25 mouse cellular contexts compared by ENCODE assay signal in the genomic region with DNA sequence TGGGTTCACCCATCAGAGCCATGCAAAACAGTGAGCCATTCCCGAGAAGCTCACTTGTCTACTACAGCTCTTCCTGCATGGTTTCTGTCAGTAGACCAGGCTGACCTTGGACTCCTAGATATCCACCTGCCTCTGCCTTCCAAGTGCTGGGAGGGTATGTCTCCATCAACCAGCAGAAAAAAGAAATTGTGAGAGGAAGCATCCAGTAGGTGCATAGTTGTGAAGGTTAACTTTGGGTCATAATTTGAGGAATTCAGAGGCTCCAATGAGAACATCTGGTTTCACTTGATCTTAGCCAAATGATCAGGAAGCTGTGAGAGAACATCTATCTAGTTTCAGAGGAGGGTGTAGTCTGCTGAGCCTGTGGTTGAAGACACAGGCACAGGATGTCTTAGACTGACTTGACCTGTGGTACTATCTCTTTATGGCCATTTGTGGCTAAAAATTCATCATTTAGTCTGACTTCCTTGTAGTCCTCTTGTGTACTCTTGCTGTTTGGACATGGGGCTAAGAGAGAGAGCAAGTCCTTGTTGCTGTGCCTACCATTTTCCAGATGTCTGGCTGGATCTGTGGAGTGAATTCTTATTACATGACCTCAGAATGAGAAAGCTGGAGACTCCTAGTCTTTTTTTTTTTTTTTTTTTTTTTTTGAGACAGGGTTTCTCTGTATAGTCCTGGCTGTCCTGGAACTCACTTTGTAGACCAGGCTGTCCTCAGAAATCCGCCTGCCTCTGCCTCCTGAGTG. TPM values are rescaled to one million over a fixed set of nuclear protein-coding genes. Genes with fewer than 3 reads are reported as not detected.
A peak's percentile ranks its signal among the peaks of the same experiment; 100 is the strongest.
DNase-seq lines count a peak whose midpoint lies in the region; ATAC-seq and TF ChIP-seq lines count a peak whose summit lies in the region.
"Had no signal": no experiment of that assay in that cellular context is flagged by ENCODE, and none has a peak within 500 bp of the region (broad histone marks: within the 10 kb centered on the region; RNA-seq: fewer than 3 reads in every experiment).

No protein-coding gene starts in this region.

- no peaks in the 10 kb centered on the region for H3K4me1 ChIP-seq in midbrain, embryonic 11.5 days (ENCODE audit: control insufficient read depth, insufficient read depth, low read length)
- H3K4me1 ChIP-seq in midbrain, embryonic 15.5 days, result no peaks in the 10 kb centered on the region
- peaks cover 7% of the 10 kb centered on the region; the same call in 1 of the 2 replicates for H3K4me1 ChIP-seq in embryonic fibroblast, embryonic 13.5 days (ENCODE audit: control insufficient read depth, insufficient read depth, low read length)
- H3K4me1 ChIP-seq: embryonic facial prominence, embryonic 12.5 days; embryonic facial prominence, embryonic 15.5 days; forebrain, embryonic 13.5 days; heart, embryonic 13.5 days; hindbrain, embryonic 12.5 days; hindbrain, embryonic 15.5 days had no signal

- H3K4me2 ChIP-seq in midbrain, embryonic 11.5 days, result no peak overlapping the region
- H3K4me2 ChIP-seq in midbrain, embryonic 15.5 days, result no peak overlapping the region
- H3K4me2 ChIP-seq: embryonic facial prominence, embryonic 12.5 days; embryonic facial prominence, embryonic 15.5 days; forebrain, embryonic 13.5 days; heart, embryonic 13.5 days; hindbrain, embryonic 12.5 days; hindbrain, embryonic 15.5 days had no signal

- no peaks in the 10 kb centered on the region for H3K9me3 ChIP-seq in midbrain, embryonic 11.5 days (ENCODE audit: control insufficient read depth, low read length)
- H3K9me3 ChIP-seq in midbrain, embryonic 15.5 days, result no peaks in the 10 kb centered on the region
- H3K9me3 ChIP-seq: embryonic facial prominence, embryonic 12.5 days; forebrain, embryonic 13.5 days; heart, embryonic 13.5 days; hindbrain, embryonic 12.5 days; hindbrain, embryonic 15.5 days had no signal

- TF ChIP-seq POLR2A in embryonic fibroblast, embryonic 13.5 days (IDR thresholded peaks at IDR 0.05; ENCODE audit: low read depth, low read length), result no peak

- WGBS in midbrain, embryonic 11.5 days, result 97% methylated on average over 2 of the region's 2 CpGs
- 100% methylated on average over 2 of the region's 2 CpGs for WGBS in midbrain, embryonic 15.5 days

- ATAC-seq in midbrain, embryonic 11.5 days (ENCODE audit: low FRiP score), result no peak
- no peak for ATAC-seq in midbrain, embryonic 15.5 days (replicated peaks)
- ATAC-seq: forebrain, embryonic 13.5 days; forebrain, embryonic 16.5 days; intestine, postnatal 0 days; Patski had no signal

- DNase-seq in heart, adult 11 months, result peak; percentile 72
- no peak for DNase-seq in heart, adult 8-10 months (ENCODE audit: low spot score)
- peak; percentile 75 for DNase-seq in midbrain, embryonic 11.5 days (ENCODE audit: low spot score, missing footprints)
- no peak for DNase-seq in layer of hippocampus, adult 9-10 months (ENCODE audit: low spot score)
- DNase-seq: adrenal gland, postnatal 10 days; adrenal gland, postnatal 36 days; cerebellum, adult 2 months; cerebellum, adult 9-11 months; cerebellum, postnatal 25 days; heart, adult 18-20 months; kidney, adult 2 months had no signal

- no peak for TF ChIP-seq CTCF in embryonic fibroblast, embryonic 13.5 days (IDR thresholded peaks at IDR 0.05; ENCODE audit: borderline replicate concordance, insufficient read depth, low read length)

- H3K9ac ChIP-seq in midbrain, embryonic 11.5 days (ENCODE audit: low read length), result no peak overlapping the region
- H3K9ac ChIP-seq in midbrain, embryonic 15.5 days, result no peak overlapping the region
- H3K9ac ChIP-seq: embryonic facial prominence, embryonic 12.5 days; embryonic facial prominence, embryonic 15.5 days; forebrain, embryonic 13.5 days; heart, embryonic 13.5 days; hindbrain, embryonic 12.5 days; hindbrain, embryonic 15.5 days had no signal

- H3K27ac ChIP-seq in midbrain, embryonic 11.5 days (ENCODE audit: low read depth, low read length), result no peak overlapping the region
- H3K27ac ChIP-seq in midbrain, embryonic 15.5 days, result no peak overlapping the region
- H3K27ac ChIP-seq in embryonic fibroblast, embryonic 13.5 days (ENCODE audit: insufficient read depth, low read length), result peak overlapping the region; percentile 93
- H3K27ac ChIP-seq: embryonic facial prominence, embryonic 12.5 days; embryonic facial prominence, embryonic 15.5 days; forebrain, embryonic 13.5 days; heart, embryonic 13.5 days; hindbrain, embryonic 12.5 days; hindbrain, embryonic 15.5 days had no signal

- H3K4me3 ChIP-seq in midbrain, embryonic 11.5 days (ENCODE audit: low read depth, low read length), result no peak overlapping the region
- no peak overlapping the region for H3K4me3 ChIP-seq in midbrain, embryonic 15.5 days
- H3K4me3 ChIP-seq in embryonic fibroblast, embryonic 13.5 days (ENCODE audit: insufficient read depth, low read length), result no peak overlapping the region
- H3K4me3 ChIP-seq: embryonic facial prominence, embryonic 12.5 days; embryonic facial prominence, embryonic 15.5 days; erythroblast, embryonic 14.5 days; forebrain, embryonic 13.5 days; heart, embryonic 13.5 days; hindbrain, embryonic 12.5 days; hindbrain, embryonic 15.5 days had no signal

- peaks cover 14% of the 10 kb centered on the region; the same call in 1 of the 2 replicates for H3K36me3 ChIP-seq in midbrain, embryonic 11.5 days (ENCODE audit: control insufficient read depth, insufficient read depth, low read length)
- H3K36me3 ChIP-seq in midbrain, embryonic 15.5 days (replicated peaks), result peaks cover 12% of the 10 kb centered on the region; the same call in 1 of the 2 replicates

- H3K27me3 ChIP-seq in midbrain, embryonic 11.5 days (ENCODE audit: control insufficient read depth, insufficient read depth, low read length), result no peaks in the 10 kb centered on the region
- no peaks in the 10 kb centered on the region for H3K27me3 ChIP-seq in midbrain, embryonic 15.5 days (replicated peaks)
- H3K27me3 ChIP-seq: embryonic facial prominence, embryonic 12.5 days; embryonic facial prominence, embryonic 15.5 days; forebrain, embryonic 13.5 days; heart, embryonic 13.5 days; hindbrain, embryonic 12.5 days; hindbrain, embryonic 15.5 days; Patski had no signal

RNA-seq across cellular contexts. Expression of gene Axin1, which starts 13.6 kb away (rescaled TPM):
- total RNA-seq in heart, adult 8-10 months (2022), result 10 to 100 TPM; 16.1 to 21.6 (median 17.3) TPM
- 11.4 and 12.7 TPM in 2 replicates for polyA plus RNA-seq in midbrain, embryonic 11.5 days (2014; fragmentation: Nextera tagmentation; extraction: Ambion mirVana)
- 23.5 and 27.8 TPM in 2 replicates for polyA plus RNA-seq in midbrain, embryonic 15.5 days (2015; fragmentation: Nextera tagmentation; extraction: Ambion mirVana)
- polyA plus RNA-seq in embryonic fibroblast, embryonic 13.5 days (2011; ENCODE audit: insufficient read length, low read depth, missing spikeins), result 34.4 and 50.5 TPM in 2 replicates

RNA-seq across cellular contexts. Expression of gene Mrpl28, which starts 28.8 kb away (rescaled TPM):
- total RNA-seq in heart, adult 8-10 months (2022), result 100 to 1,000 TPM; 160 to 201 (median 177) TPM
- 256 and 275 TPM in 2 replicates for polyA plus RNA-seq in midbrain, embryonic 11.5 days (2014; fragmentation: Nextera tagmentation; extraction: Ambion mirVana)
- polyA plus RNA-seq in midbrain, embryonic 15.5 days (2015; fragmentation: Nextera tagmentation; extraction: Ambion mirVana), result 172 and 179 TPM in 2 replicates
- polyA plus RNA-seq in embryonic fibroblast, embryonic 13.5 days (2011; ENCODE audit: insufficient read length, low read depth, missing spikeins), result 38.7 and 41.0 TPM in 2 replicates

RNA-seq across cellular contexts. Expression of gene Tmem8, which starts 39.0 kb away (rescaled TPM):
- total RNA-seq in heart, adult 8-10 months (2022), result 1 to 10 TPM; 6.0 to 7.0 (median 6.2) TPM
- 1.1 and 1.3 TPM in 2 replicates for polyA plus RNA-seq in midbrain, embryonic 11.5 days (2014; fragmentation: Nextera tagmentation; extraction: Ambion mirVana)
- 4.0 and 4.6 TPM in 2 replicates for polyA plus RNA-seq in midbrain, embryonic 15.5 days (2015; fragmentation: Nextera tagmentation; extraction: Ambion mirVana)
- 0.48 and 1.0 TPM in 2 replicates for polyA plus RNA-seq in embryonic fibroblast, embryonic 13.5 days (2011; ENCODE audit: insufficient read length, low read depth, missing spikeins)

RNA-seq across cellular contexts. Expression of gene Pdia2, which starts 46.8 kb away (rescaled TPM):
- total RNA-seq in heart, adult 8-10 months (2022), result not detected
- 0.18 and 0.30 TPM in 2 replicates for polyA plus RNA-seq in midbrain, embryonic 11.5 days (2014; fragmentation: Nextera tagmentation; extraction: Ambion mirVana)
- polyA plus RNA-seq in midbrain, embryonic 15.5 days (2015; fragmentation: Nextera tagmentation; extraction: Ambion mirVana), result 0.13 and 0.38 TPM in 2 replicates
- polyA plus RNA-seq in embryonic fibroblast, embryonic 13.5 days (2011; ENCODE audit: insufficient read length, low read depth, missing spikeins), result not detected in 2 replicates
- total RNA-seq: gastrocnemius, adult 8-10 months; heart, adult 18-20 months; heart, postnatal 25 days had no signal
- polyA plus RNA-seq: forebrain, embryonic 13.5 days; forebrain, embryonic 16.5 days had no signal

RNA-seq across cellular contexts. Expression of gene Rgs11, which starts 50.7 kb away (rescaled TPM):
- 1 to 10 TPM in 2 of 4 experiments, under 1 TPM in 1, not detected in 1; 0.16 to 1.4 (median 1.0) TPM for total RNA-seq in heart, adult 8-10 months (2022)
- polyA plus RNA-seq in midbrain, embryonic 11.5 days (2014; fragmentation: Nextera tagmentation; extraction: Ambion mirVana), result 0.18 and 0.40 TPM in 2 replicates
- polyA plus RNA-seq in midbrain, embryonic 15.5 days (2015; fragmentation: Nextera tagmentation; extraction: Ambion mirVana), result 7.6 and 8.3 TPM in 2 replicates
- 2.2 and 2.8 TPM in 2 replicates for polyA plus RNA-seq in embryonic fibroblast, embryonic 13.5 days (2011; ENCODE audit: insufficient read length, low read depth, missing spikeins)

Comparison
In these comparisons a context has a peak if more than half of its experiments do, and no peak if none do; other contexts are left out.
1. DNase-seq: peak in heart, adult 11 months (single experiment) and midbrain, embryonic 11.5 days (single experiment); none in heart, adult 8-10 months (single experiment) and layer of hippocampus, adult 9-10 months (single experiment).